Mouse (Mus musculus) C2C12 (cell line): ENCODE results near the gene Psmd3.

Experiments used
- CEBPB ChIP-seq: IDR thresholded peaks from one replicate; pipeline ENCODE4 v1.6.1; 2011; ENCODE audit warnings: low read depth, mild to moderate bottlenecking, control low read depth, moderate library complexity
- CTCF ChIP-seq: IDR thresholded peaks from one replicate; pipeline ENCODE4 v1.5.1; 2011; ENCODE audit not compliant: control insufficient read depth, insufficient read depth, insufficient read length
- MAX ChIP-seq: IDR thresholded peaks from one replicate; pipeline ENCODE4 v1.6.1; 2011; ENCODE audit warnings: mild to moderate bottlenecking, control low read depth
- MYOD1 ChIP-seq: IDR thresholded peaks from one replicate; pipeline ENCODE4 v1.6.1; 2011; ENCODE audit warnings: low read depth; ENCODE audit not compliant: control insufficient read depth, insufficient read length
- USF1 ChIP-seq: IDR thresholded peaks from one replicate; pipeline ENCODE4 v1.6.1; 2011; ENCODE audit warnings: low read depth, mild to moderate bottlenecking, control low read depth, moderate library complexity

DNA sequence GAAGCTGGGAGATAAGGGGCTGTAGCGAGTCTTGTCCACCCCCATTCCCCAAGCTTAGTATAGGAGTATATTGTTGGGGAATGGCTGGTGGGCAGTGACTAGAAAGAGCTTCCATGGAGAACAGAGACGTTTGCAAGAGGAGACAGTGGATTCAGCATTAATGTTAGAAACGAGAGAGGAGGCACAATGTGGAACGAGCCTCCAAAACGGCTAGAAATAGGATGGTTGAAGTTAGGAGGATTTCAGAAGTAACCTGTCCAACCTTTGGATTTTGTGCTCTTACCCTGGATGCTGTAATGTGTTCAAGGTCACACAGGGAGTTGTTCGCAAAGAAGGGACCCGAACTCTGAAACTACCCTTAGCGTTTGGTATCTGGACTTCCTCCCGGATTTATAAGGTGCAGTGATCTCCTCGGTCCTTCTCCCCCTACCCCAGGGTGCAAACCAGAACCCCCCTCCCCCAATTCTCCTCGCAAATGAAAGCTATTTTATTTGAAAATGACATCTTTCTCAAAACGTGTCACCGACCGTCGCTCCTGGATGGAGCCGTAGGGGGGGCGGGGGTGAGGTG is 58.8 kb downstream of the Psmd3 start:
- no peak for TF ChIP-seq CEBPB
- no peak for TF ChIP-seq CTCF
- TF ChIP-seq MAX, result no peak
- TF ChIP-seq USF1, result no peak
- TF ChIP-seq MYOD1, result no peak
